Mouse (Mus musculus) cerebellum, adult 2 months (tissue): ENCODE measurements around the gene Mga. TPM values are rescaled to one million over a fixed set of nuclear protein-coding genes. Genes with fewer than 3 reads are reported as not detected.
A peak's percentile ranks its signal among the peaks of the same experiment; 100 is the strongest.

ENCODE experiments used
- DNase-seq, 2 experiments: peaks; one replicate each; pipeline ENCODE4 v3.0.0; 2021
- H3K27ac ChIP-seq: fragments of 200-500 bp; 2 replicates; pipeline ENCODE4 v1.5.1; 2012; ENCODE audit warnings: low read length, control low read depth, inconsistent platforms; ENCODE audit not compliant: insufficient read depth
- H3K27me3 ChIP-seq: fragments of 200-500 bp; 2 replicates; pipeline ENCODE4 v1.6.1; 2012; ENCODE audit warnings: inconsistent platforms, mild to moderate bottlenecking, low read length, moderate library complexity; ENCODE audit not compliant: control insufficient read depth, insufficient read depth
- H3K4me1 ChIP-seq: fragments of 200-500 bp; 2 replicates; pipeline ENCODE4 v1.6.1; 2011; ENCODE audit warnings: low read length; ENCODE audit not compliant: control insufficient read depth, insufficient read depth
- H3K4me3 ChIP-seq: fragments of 200-500 bp; replicated peaks from 2 replicates; pipeline ENCODE3; 2011; ENCODE audit warnings: mild to moderate bottlenecking, low read depth, low read length, control low read depth; ENCODE audit not compliant: insufficient read depth
- CTCF ChIP-seq: fragments of 200-500 bp; IDR thresholded peaks from 2 replicates; pipeline ENCODE4 v1.5.1; 2011; ENCODE audit warnings: low read depth, mild to moderate bottlenecking, control low read depth, low read length, moderate library complexity, borderline replicate concordance; ENCODE audit not compliant: insufficient read depth
- POLR2A ChIP-seq: fragments of 200-500 bp; IDR thresholded peaks from 2 replicates; pipeline ENCODE4 v1.6.1; 2011; ENCODE audit warnings: low read length, control low read depth, borderline replicate concordance; ENCODE audit not compliant: insufficient read depth
- WGBS: fragments of 180-500 bp; shearing (Covaris S2); methylation state at CpG from one replicate; pipeline ENCODE4 v1.1.7; 2018; 5-methylcytosine and 5-hydroxymethylcytosine counted together
- polyA plus RNA-seq: library from polyadenylated mRNA; depleted of rRNA; stranded (reverse); fragments of >200 nt; gene quantifications from 2 replicates; pipeline ENCODE4 v1.2.3, GENCODE M21; 2012

Gene Mga
- polyA plus RNA-seq, 1 experiment = 22.8 TPM

DNA sequence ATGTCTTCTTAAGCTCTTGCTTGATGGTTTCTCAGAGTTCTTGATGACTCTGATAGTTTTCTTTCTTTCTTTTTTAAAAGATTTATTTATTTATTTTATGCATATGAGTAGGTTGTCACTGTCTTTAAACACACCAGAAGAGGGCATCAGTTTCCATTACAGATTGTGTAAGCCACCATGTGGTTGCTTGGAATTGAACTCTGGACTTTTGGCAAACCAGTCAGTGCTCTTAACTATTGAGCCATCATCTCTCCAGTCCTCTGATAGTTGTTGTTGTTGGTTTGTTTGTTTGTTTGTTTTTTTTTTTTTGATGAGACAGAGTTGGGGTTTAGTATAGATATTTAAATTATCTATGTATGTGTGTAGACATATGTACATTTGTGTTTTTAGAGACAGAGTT is 21.0 kb upstream of the Mga start:
- no peak for TF ChIP-seq CTCF
- TF ChIP-seq POLR2A = no peak
- H3K27me3 ChIP-seq = no peaks in the 10 kb centered on the region
- H3K4me3 ChIP-seq = no peak overlapping the region
- no peak overlapping the region for H3K27ac ChIP-seq
- no peak for DNase-seq
- H3K4me1 ChIP-seq = no peaks in the 10 kb centered on the region

DNA sequence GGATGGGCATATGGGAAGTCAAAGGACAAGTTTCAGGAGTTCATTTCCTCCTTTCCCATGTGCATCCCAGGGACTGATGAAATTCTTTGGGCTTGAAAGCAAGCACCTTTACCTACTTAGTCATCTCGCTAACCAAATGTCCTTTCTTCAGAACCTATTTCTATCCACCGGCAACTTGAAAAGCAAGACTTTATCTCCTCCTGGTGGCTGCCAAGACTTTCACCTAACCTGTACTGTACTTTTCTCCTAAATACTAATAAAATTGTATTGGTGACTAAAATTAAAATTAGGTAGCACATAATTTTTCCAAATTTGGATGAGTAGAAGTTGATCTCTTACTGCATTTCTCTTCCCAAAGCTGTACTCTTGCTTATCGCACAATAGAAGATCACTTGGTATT is 9.8 kb upstream of the Mga start:
- no peak overlapping the region for H3K4me3 ChIP-seq
- no peak for TF ChIP-seq CTCF
- no peak for TF ChIP-seq POLR2A
- H3K27ac ChIP-seq = no peak overlapping the region
- DNase-seq = no peak
- WGBS = 84% methylated on average over 3 of the region's 3 CpGs
- H3K4me1 ChIP-seq = no peaks in the 10 kb centered on the region
- no peaks in the 10 kb centered on the region for H3K27me3 ChIP-seq

GRCm38 (mm10) chr2:119896553-119897089 is 407 bp upstream of the Mga start:
- peak overlapping the region; percentile 54 for H3K4me3 ChIP-seq
- H3K4me1 ChIP-seq = peaks cover 4% of the 10 kb centered on the region
- no peak for DNase-seq
- no peaks in the 10 kb centered on the region for H3K27me3 ChIP-seq
- 26% methylated on average over 19 of the region's 19 CpGs for WGBS
- no peak overlapping the region for H3K27ac ChIP-seq
- TF ChIP-seq POLR2A (no peak), CTCF (no peak)

DNA sequence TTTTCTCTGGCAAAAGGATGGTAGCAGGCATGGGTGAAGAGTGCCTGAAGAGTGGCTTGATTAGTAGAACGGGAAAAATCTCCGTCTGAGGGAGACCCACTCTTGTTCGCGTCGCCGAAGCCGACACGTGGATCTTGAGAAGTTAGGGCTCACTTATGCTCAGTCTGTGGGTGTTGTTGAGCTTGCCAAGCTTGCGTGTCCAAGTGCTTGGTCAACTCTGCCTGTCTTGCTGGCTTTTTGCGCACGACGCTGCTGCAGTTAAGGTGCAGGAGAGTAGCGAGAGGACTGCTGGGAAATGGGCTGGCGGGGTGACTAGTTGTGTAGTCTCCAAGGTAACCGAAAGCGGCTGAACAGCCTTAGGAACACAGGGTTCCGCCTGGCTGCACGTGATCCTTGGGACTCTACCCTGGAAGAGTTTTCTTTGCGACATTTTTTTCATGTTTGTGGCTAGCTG is 1.1 kb downstream of the Mga start:
- TF ChIP-seq POLR2A (no peak), CTCF (no peak)
- Histone ChIP-seq H3K4me3 (peak overlapping the region; percentile 32), H3K4me1 (peaks cover 4% of the 10 kb centered on the region), H3K27ac (no peak overlapping the region), H3K27me3 (no peaks in the 10 kb centered on the region)
- 4% methylated on average over 19 of the region's 19 CpGs for WGBS
- DNase-seq = peak; percentile 50 to 59

GRCm38 (mm10) chr2:119916007-119916406 is 19.0 kb downstream of the Mga start:
- Histone ChIP-seq H3K27me3 (no peaks in the 10 kb centered on the region), H3K4me3 (no peak overlapping the region), H3K27ac (no peak overlapping the region), H3K4me1 (no peaks in the 10 kb centered on the region)
- TF ChIP-seq CTCF (no peak), POLR2A (no peak)
- no peak for DNase-seq

DNA sequence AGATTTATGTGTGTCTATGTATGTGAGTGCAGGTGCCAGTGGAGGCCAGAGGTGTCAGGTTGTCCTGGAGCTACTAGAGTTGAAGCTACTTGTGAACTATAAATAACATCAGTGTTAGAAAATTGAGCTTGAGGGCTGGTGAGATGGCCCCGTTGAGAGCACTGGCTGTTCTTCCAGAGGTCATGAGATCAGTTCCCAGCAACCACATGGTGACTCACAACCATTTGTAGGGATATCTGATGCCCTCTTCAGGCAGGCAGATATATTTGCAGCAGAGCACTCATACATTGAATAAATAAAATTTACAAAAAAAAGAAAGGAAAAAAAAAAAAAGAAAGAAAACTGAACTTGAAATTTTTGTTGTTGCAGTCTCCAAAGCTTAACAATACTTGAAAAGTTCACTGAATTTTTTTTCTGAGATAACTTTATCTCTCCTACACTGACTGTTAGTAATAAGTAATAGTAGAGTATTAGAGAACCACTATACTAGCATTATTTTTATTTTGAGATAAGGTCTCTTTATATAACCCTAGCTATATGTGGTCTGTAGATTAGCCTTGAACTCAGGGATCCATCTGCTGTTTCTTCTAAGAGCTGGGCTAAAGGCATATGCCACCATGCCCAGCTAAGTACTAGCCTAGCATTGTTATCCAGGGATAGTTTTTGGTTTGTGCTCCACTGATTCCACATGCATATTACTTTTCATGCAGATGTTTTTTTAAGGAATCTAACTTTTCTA is 20.8 kb downstream of the Mga start:
- Histone ChIP-seq H3K27me3 (no peaks in the 10 kb centered on the region), H3K4me1 (no peaks in the 10 kb centered on the region), H3K27ac (no peak overlapping the region), H3K4me3 (no peak overlapping the region)
- WGBS = 67% methylated on average over 1 of the region's 1 CpGs
- no peak for TF ChIP-seq POLR2A
- no peak for TF ChIP-seq CTCF
- no peak for DNase-seq

- DNase-seq = peak in 1 of 2 experiments; percentile 60
- TF ChIP-seq POLR2A (no peak), CTCF (peak; percentile 34; the same call in 1 of the 2 replicates)
- Histone ChIP-seq H3K4me1 (no peaks in the 10 kb centered on the region; the same call in 1 of the 2 replicates), H3K4me3 (no peak overlapping the region), H3K27ac (no peak overlapping the region), H3K27me3 (no peaks in the 10 kb centered on the region)
- 28% methylated on average over 9 of the region's 9 CpGs for WGBS
Measured at GRCm38 (mm10) chr2:119970571-119970970, 73.5 kb downstream of the Mga start.

DNA sequence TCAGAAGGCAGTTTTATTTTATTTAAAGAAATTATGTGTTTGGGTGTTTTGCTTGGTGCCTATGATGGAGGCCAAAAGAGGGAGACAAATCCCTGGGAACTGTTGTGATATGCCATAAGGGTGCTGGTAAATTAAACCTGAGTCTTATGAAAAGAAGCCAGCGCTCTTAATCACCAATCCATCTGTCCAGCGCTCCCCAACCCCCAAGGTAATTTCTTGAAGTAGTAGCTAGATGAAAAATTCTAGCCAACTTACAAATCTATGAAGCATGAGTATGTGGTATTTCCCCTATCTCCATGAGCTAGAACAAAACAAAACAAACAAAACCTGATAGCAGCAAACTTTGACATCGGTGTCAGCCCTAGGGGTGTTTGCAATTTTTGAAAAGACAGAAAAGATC is 74.3 kb downstream of the Mga start:
- no peaks in the 10 kb centered on the region for H3K27me3 ChIP-seq
- no peak for DNase-seq

More for the DNA sequence above, 74.3 kb downstream of the Mga start:
- Histone ChIP-seq H3K4me3 (no peak overlapping the region), H3K4me1 (no peaks in the 10 kb centered on the region; the same call in 1 of the 2 replicates), H3K27ac (no peak overlapping the region)
- 75% methylated on average over 3 of the region's 3 CpGs for WGBS
- TF ChIP-seq CTCF = no peak
- no peak for TF ChIP-seq POLR2A
